Mouse (Mus musculus) liver, embryonic 12.5 days (tissue): ENCODE measurements around the gene Gm3233. TPM values are rescaled to one million over a fixed set of nuclear protein-coding genes. Genes with fewer than 3 reads are reported as not detected.
"Not testable (repeated sequence)": the region's sequence is repeated elsewhere in the genome, so short reads cannot be mapped to it uniquely, and the experiment has no call there.

Source experiments
- ATAC-seq: fragments of 200-750 bp; cut with Nextera tagmentation; 2 replicates; pipeline ENCODE4 v1.8.0; 2017; ENCODE audit warnings: moderate number of reproducible peaks, mild to moderate bottlenecking, moderate library complexity
- H3K27ac ChIP-seq: fragments of 300-500 bp; sonication (generic); 2 replicates; pipeline ENCODE4 v1.5.1; 2016; ENCODE audit warnings: mild to moderate bottlenecking
- H3K27me3 ChIP-seq: fragments of 300-500 bp; sonication (generic); replicated peaks from 2 replicates; pipeline ENCODE4 v1.6.1; 2016; ENCODE audit warnings: mild to moderate bottlenecking, moderate library complexity
- H3K36me3 ChIP-seq: fragments of 300-500 bp; sonication (generic); 2 replicates; pipeline ENCODE4 v1.6.1; 2016; ENCODE audit warnings: mild to moderate bottlenecking, moderate library complexity
- H3K4me1 ChIP-seq: fragments of 300-500 bp; sonication (generic); 2 replicates; pipeline ENCODE4 v1.6.1; 2016
- H3K4me2 ChIP-seq: fragments of 300-500 bp; sonication (generic); 2 replicates; pipeline ENCODE4 v1.6.1; 2016; ENCODE audit warnings: mild to moderate bottlenecking, moderate library complexity
- H3K4me3 ChIP-seq: fragments of 300-500 bp; sonication (generic); 2 replicates; pipeline ENCODE4 v1.5.1; 2016; ENCODE audit warnings: mild to moderate bottlenecking, moderate library complexity
- H3K9ac ChIP-seq: fragments of 300-500 bp; sonication (generic); 2 replicates; pipeline ENCODE4 v1.6.1; 2016; ENCODE audit warnings: mild to moderate bottlenecking, moderate library complexity
- H3K9me3 ChIP-seq: fragments of 300-500 bp; sonication (generic); replicated peaks from 2 replicates; pipeline ENCODE4 v1.6.1; 2016; ENCODE audit warnings: mild to moderate bottlenecking, moderate library complexity
- WGBS: fragments of 180-500 bp; shearing (Covaris S2); methylation state at CpG from one replicate; pipeline ENCODE4 v1.1.7; 2016; ENCODE audit not compliant: insufficient replicate concordance; 5-methylcytosine and 5-hydroxymethylcytosine counted together
- polyA plus RNA-seq: library from polyadenylated mRNA; unstranded; fragments of >200 nt; fragmentation: Nextera tagmentation; extraction: Ambion mirVana; gene quantifications from 2 replicates; pipeline ENCODE4 v1.2.1, GENCODE M21; 2016

The Gm3233 gene
- polyA plus RNA-seq, 1 experiment from 2014 or later: not detected

GRCm38 (mm10) chr10:77771225-77771624, 11.7 kb upstream of the Gm3233 start, which contains the start of gene Gm3238:
TSS of gene Gm3238 (minus strand) at chr10:77771325.
- not testable (repeated sequence) for H3K9me3 ChIP-seq, H3K27ac ChIP-seq, H3K4me2 ChIP-seq, H3K4me1 ChIP-seq, H3K36me3 ChIP-seq, H3K9ac ChIP-seq, ATAC-seq, H3K4me3 ChIP-seq, H3K27me3 ChIP-seq
- 45% methylated on average over 1 of the region's 1 CpGs for WGBS

GRCm38 (mm10) chr10:77769727-77770126, 10.2 kb upstream of the Gm3233 start:
- WGBS: 63% methylated on average over 1 of the region's 1 CpGs
- H3K27me3 ChIP-seq: no peaks in the 10 kb centered on the region
- H3K9ac ChIP-seq: no peak overlapping the region
- H3K9me3 ChIP-seq: no peaks in the 10 kb centered on the region
- no peak overlapping the region for H3K4me2 ChIP-seq
- no peaks in the 10 kb centered on the region for H3K36me3 ChIP-seq
- no peaks in the 10 kb centered on the region for H3K4me1 ChIP-seq
- ATAC-seq: no peak
- H3K27ac ChIP-seq: no peak overlapping the region
- H3K4me3 ChIP-seq: no peak overlapping the region

- Histone ChIP-seq H3K27ac (no peak overlapping the region), H3K4me3 (no peak overlapping the region), H3K27me3 (no peaks in the 10 kb centered on the region), H3K4me1 (no peaks in the 10 kb centered on the region), H3K4me2 (no peak overlapping the region), H3K36me3 (no peaks in the 10 kb centered on the region), H3K9me3 (no peaks in the 10 kb centered on the region), H3K9ac (no peak overlapping the region)
- ATAC-seq: no peak
Measured at GRCm38 (mm10) chr10:77753448-77753847, 6.0 kb downstream of the Gm3233 start.

- H3K4me3 ChIP-seq, ATAC-seq, H3K27me3 ChIP-seq, H3K36me3 ChIP-seq, H3K4me2 ChIP-seq, H3K4me1 ChIP-seq, H3K9me3 ChIP-seq, H3K27ac ChIP-seq, H3K9ac ChIP-seq: not testable (repeated sequence)
- WGBS: 44% methylated on average over 3 of the region's 3 CpGs
Measured at GRCm38 (mm10) chr10:77752312-77752711, 7.2 kb downstream of the Gm3233 start.

- WGBS: 47% methylated on average over 1 of the region's 1 CpGs
- H3K4me3 ChIP-seq, H3K27me3 ChIP-seq, H3K9me3 ChIP-seq, H3K36me3 ChIP-seq, ATAC-seq, H3K27ac ChIP-seq, H3K4me1 ChIP-seq, H3K9ac ChIP-seq, H3K4me2 ChIP-seq: not testable (repeated sequence)
Measured at GRCm38 (mm10) chr10:77751254-77751653, 8.2 kb downstream of the Gm3233 start, which contains the start of gene Gm9736. TSS of gene Gm9736 (minus strand) at chr10:77751354.

GRCm38 (mm10) chr10:77750686-77751085, 8.8 kb downstream of the Gm3233 start:
- H3K4me2 ChIP-seq, H3K36me3 ChIP-seq, H3K4me3 ChIP-seq, ATAC-seq, H3K4me1 ChIP-seq, H3K27me3 ChIP-seq, H3K9me3 ChIP-seq, H3K27ac ChIP-seq, H3K9ac ChIP-seq: not testable (repeated sequence)
- 42% methylated on average over 1 of the region's 1 CpGs for WGBS

GRCm38 (mm10) chr10:77741924-77742688, 17.4 kb downstream of the Gm3233 start, which contains the start of gene Gm18596:
TSS of gene Gm18596 (minus strand) at chr10:77742638.
- H3K9me3 ChIP-seq, H3K9ac ChIP-seq, H3K4me1 ChIP-seq, H3K4me3 ChIP-seq, ATAC-seq, H3K4me2 ChIP-seq, H3K36me3 ChIP-seq, H3K27me3 ChIP-seq, H3K27ac ChIP-seq: not testable (repeated sequence)
- WGBS: 66% methylated on average over 4 of the region's 5 CpGs

GRCm38 (mm10) chr10:77738929-77739328, 20.6 kb downstream of the Gm3233 start:
- no peaks in the 10 kb centered on the region for H3K36me3 ChIP-seq
- H3K27ac ChIP-seq: no peak overlapping the region
- no peak overlapping the region for H3K4me3 ChIP-seq
- H3K4me2 ChIP-seq: no peak overlapping the region
- H3K4me1 ChIP-seq: no peaks in the 10 kb centered on the region
- WGBS: 52% methylated on average over 4 of the region's 4 CpGs
- no peaks in the 10 kb centered on the region for H3K27me3 ChIP-seq
- ATAC-seq: no peak
- no peak overlapping the region for H3K9ac ChIP-seq
- peaks cover 4% of the 10 kb centered on the region; the same call in 1 of the 2 replicates for H3K9me3 ChIP-seq

GRCm38 (mm10) chr10:77735928-77736327, 23.6 kb downstream of the Gm3233 start:
- H3K4me3 ChIP-seq: no peak overlapping the region
- H3K4me2 ChIP-seq: no peak overlapping the region
- H3K9me3 ChIP-seq: peaks cover 4% of the 10 kb centered on the region; the same call in 1 of the 2 replicates
- 81% methylated on average over 1 of the region's 1 CpGs for WGBS
- no peaks in the 10 kb centered on the region for H3K36me3 ChIP-seq
- H3K4me1 ChIP-seq: no peaks in the 10 kb centered on the region
- H3K27me3 ChIP-seq: no peaks in the 10 kb centered on the region
- no peak overlapping the region for H3K9ac ChIP-seq
- ATAC-seq: no peak
- H3K27ac ChIP-seq: no peak overlapping the region

- H3K9ac ChIP-seq: no peak overlapping the region
- no peak overlapping the region for H3K4me3 ChIP-seq
- H3K27ac ChIP-seq: no peak overlapping the region
- 0 out of 2 replicates have a peak, but pooled peaks cover 5% of the 10 kb centered on the region for H3K27me3 ChIP-seq
- WGBS: 43% methylated on average over 4 of the region's 4 CpGs
- H3K9me3 ChIP-seq: no peaks in the 10 kb centered on the region
- no peaks in the 10 kb centered on the region for H3K36me3 ChIP-seq
- H3K4me1 ChIP-seq: no peaks in the 10 kb centered on the region
- H3K4me2 ChIP-seq: no peak overlapping the region
- no peak for ATAC-seq
Measured at GRCm38 (mm10) chr10:77729241-77729640, 30.2 kb downstream of the Gm3233 start.

- WGBS: 47% methylated on average over 4 of the region's 4 CpGs
- no peak overlapping the region for H3K4me3 ChIP-seq
- H3K9me3 ChIP-seq: no peaks in the 10 kb centered on the region
- H3K4me1 ChIP-seq: no peaks in the 10 kb centered on the region
- ATAC-seq: no peak
- no peak overlapping the region for H3K4me2 ChIP-seq
- H3K36me3 ChIP-seq: no peaks in the 10 kb centered on the region
- H3K9ac ChIP-seq: no peak overlapping the region
- no peak overlapping the region for H3K27ac ChIP-seq
- H3K27me3 ChIP-seq: 0 out of 2 replicates have a peak, but pooled peaks cover 5% of the 10 kb centered on the region
Measured at GRCm38 (mm10) chr10:77728280-77728679, 31.2 kb downstream of the Gm3233 start.

- Histone ChIP-seq H3K36me3 (no peaks in the 10 kb centered on the region), H3K9ac (no peak within 1 kb of the TSS), H3K4me3 (no peak within 1 kb of the TSS), H3K4me1 (no peaks in the 10 kb centered on the region), H3K27me3 (0 out of 2 replicates have a peak, but pooled peaks cover 5% of the 10 kb centered on the region), H3K9me3 (no peaks in the 10 kb centered on the region), H3K4me2 (no peak within 1 kb of the TSS), H3K27ac (no peak within 1 kb of the TSS)
- WGBS: 26% methylated on average over 3 of the region's 3 CpGs
- ATAC-seq: no peak
Measured at GRCm38 (mm10) chr10:77726186-77726585, 33.3 kb downstream of the Gm3233 start, which contains the start of gene Gm10100. TSS of gene Gm10100 (plus strand) at chr10:77726486.
